Mouse (Mus musculus) embryo, embryonic 11 days (tissue): Measurements from ENCODE around the gene Inpp1.

ENCODE experiments used
- DNase-seq: peaks from one replicate; pipeline ENCODE4 v3.0.0-alpha.2; 2015

Gene Inpp1

DNA sequence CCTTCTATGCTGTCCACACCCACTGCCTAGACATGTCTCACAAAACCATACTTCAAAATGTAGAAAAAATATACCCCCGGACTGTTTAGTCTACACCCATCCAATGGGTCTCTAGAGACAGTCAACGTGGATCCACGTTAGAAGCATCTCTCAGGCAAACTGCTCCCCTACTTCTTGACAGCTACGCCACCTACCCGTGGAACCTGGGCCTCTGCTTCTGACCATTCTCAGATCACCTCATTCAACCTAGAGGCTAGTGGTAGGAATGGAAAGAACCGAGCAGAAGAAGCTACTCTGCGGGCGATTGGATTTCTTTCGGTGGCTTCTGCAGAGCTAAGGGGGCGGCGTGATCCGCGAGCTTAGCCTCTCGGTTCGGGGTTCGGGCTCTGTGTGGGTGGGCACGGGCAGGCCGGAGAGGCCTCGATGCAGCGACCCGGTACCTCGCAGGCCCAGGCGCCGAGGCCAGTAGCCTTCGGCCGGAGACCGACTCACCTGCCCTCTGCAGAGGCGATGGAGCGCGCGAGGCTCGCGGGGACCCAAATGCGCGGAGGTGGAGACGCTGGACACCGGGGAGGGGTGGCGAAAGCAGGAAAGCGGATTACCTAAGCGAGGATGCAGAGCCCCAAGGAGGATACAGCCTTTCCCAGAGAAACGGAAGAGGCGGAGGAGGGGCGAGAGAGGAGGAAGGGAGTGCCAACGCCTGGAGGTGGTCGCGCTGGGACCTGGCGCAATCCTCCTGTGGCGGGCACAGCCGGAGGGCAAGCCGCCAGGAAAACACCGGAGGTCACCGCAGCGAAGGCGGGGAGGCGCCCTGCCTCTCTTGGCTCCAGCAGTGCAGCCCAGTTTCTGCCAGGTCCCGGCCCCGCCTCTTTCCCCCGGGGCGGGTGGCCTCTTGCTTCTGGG lies at the start of gene Inpp1:
Gene Inpp1, minus strand, starts transcription at position 779 of the 903 bp plus-strand sequence.
- DNase-seq, result peak; percentile 83

DNA sequence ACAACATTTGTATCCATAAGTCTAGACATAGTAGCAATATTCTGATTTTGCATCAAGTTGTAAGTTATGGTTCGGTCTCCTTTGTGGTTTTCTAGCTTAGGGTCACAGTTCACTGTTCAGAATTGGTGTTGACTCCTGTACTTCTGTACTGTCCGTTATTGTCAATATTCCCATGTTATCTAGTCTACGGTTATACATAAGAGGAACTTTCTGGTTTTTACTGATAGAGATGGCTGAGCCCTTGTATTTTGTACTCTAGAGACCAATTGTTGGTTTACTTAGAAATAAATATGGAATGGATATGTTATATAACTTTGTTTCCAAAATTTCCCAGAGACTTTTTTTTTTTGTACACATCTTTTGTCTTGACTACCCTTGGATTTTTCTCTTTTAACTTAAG lies 48.5 kb upstream of the Inpp1 start:
- no peak for DNase-seq

GRCm38 (mm10) chr1:52864220-52864619 lies 46.7 kb upstream of the Inpp1 start:
- no peak for DNase-seq

DNA sequence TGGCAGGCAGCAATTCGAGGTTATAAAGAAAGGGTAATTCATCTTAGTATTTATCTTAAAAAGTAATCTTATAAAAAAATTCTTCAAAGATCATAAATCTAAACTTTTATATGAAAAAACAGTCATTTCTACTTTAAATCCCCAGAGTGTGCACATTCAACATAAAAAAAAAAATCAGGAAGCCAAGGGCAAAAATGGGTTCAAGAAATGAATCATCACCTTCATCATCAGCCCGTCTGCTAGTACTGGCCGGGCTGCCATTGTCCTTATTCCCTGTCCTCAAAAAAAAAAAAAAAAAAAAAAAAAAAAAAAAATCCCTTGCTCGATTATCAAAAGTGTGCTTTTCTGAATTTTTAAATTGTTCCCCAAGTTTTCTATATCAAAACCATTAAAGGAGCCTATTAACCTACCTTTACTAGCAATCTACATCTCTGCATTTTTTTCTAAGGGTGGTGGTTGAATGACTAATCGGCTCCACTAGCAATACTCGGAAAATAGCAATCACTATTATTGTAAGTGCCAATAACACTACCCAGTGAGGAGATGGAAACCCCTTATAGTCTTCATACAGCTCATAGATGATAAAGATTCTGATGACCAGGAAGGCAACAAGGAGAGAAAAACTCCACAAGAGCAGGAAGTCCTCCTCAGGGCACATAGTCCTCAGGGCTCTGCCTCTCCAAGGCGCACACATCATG lies 38.6 kb upstream of the Inpp1 start:
- no peak for DNase-seq

DNA sequence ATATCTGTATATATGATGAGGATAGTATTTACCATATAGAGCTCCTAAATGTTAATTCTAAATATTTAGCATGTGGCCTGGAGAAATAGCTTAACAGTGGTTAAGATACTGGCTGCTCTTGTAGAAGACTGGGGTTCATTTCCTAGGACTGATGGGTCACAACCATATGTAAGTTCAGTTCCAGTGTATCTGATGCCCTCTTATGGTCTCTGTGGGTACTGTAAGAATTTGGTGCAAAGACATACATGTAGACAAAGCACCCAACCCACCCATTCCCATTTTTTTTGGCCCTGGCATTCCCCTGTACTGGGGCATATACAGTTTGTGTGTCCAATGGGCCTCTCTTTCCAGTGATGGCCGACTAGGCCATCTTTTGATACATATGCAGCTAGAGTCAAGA lies 36.5 kb upstream of the Inpp1 start:
- DNase-seq, result peak; percentile 50

GRCm38 (mm10) chr1:52849422-52849821 lies 31.9 kb upstream of the Inpp1 start:
- no peak for DNase-seq

DNA sequence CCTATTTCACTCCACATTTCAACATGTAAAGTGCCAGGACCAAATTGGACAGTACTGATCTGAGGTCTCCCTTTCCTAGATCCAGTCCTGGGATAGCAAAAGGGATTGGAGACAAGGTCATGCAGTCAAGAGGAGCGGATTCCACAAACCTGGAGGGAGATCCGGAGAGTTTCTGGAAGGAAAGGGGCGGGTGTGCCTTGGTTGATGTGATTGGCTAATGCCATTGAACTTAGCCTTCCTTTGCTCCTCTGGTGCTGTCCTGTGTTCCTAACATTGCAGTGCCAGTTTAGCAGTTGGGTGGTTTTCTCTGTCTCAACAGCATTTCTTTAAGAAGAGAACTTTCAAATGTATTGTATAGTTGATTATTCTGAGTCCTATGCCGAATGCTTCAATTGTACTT lies 29.1 kb upstream of the Inpp1 start:
- DNase-seq, result no peak

- peak; percentile 100 for DNase-seq
Measured at GRCm38 (mm10) chr1:52844782-52845665, 27.5 kb upstream of the Inpp1 start, which contains the start of gene Hibch. Hibch (plus strand) TSS chr1:52844929.

DNA sequence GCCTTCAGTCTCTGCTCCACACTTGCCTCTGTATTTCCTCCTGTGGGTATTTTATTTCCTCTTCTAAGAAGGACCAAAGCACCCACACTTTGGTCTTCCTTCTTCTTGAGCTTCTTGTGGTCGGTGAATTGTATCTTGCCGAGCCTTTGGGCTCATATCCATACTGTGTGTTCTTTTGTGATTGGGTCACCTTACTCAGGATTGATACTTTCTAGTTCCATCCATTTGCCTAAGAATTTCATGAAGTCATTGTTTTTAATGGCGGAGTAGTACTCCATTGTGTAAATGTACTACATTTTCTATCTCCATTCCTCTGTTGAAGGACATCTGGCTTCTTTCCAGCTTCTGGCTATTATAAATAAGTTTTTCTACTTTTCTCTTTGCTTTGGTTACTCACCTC lies 26.9 kb upstream of the Inpp1 start:
- no peak for DNase-seq

DNA sequence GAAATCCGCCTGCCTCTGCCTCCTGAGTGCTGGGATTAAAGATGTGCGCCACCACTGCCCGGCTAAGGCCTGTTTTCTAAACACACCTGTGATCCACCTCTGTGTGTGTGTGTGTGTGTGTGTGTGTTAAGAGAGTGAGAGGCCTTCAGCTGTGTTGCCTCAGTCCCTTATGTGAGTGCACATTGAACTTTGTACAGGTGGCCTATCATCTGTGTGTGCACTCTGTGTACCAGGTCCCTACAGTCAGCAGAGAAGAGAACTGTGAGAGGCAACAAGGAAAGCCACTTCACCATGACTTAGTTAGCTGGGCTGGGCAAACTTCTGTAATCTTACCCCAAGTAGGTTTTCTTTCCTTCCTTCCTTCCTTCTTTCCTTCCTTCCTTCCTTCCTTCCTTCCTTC lies 21.6 kb upstream of the Inpp1 start:
- DNase-seq, result no peak

DNA sequence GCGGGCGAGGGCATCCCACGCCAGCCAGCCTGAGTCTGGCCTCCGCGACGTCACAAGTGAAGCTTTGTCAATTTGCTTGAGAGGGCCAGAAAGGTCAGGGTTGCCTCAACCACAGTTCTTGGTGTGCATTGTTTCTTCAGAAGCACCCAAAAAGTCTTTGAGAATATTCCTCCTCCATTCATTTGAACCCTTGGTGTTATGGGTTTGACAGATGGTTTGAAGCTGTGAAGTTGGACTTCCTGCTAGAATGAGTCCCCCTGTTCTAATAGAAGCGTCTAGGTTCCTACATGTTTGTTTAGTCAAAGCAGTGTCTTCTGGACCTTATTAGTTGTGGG lies 292 bp upstream of the Inpp1 start:
- DNase-seq, result no peak

GRCm38 (mm10) chr1:52816232-52816891 lies 1.1 kb downstream of the Inpp1 start:
- DNase-seq, result no peak

- no peak for DNase-seq
Measured at GRCm38 (mm10) chr1:52808456-52808855, 9.0 kb downstream of the Inpp1 start.

- DNase-seq, result no peak
Measured at GRCm38 (mm10) chr1:52805041-52805440, 12.4 kb downstream of the Inpp1 start.

GRCm38 (mm10) chr1:52802406-52802975 lies 15.0 kb downstream of the Inpp1 start:
- DNase-seq, result no peak

- DNase-seq, result no peak
Measured at GRCm38 (mm10) chr1:52801651-52802050, 15.8 kb downstream of the Inpp1 start.

DNA sequence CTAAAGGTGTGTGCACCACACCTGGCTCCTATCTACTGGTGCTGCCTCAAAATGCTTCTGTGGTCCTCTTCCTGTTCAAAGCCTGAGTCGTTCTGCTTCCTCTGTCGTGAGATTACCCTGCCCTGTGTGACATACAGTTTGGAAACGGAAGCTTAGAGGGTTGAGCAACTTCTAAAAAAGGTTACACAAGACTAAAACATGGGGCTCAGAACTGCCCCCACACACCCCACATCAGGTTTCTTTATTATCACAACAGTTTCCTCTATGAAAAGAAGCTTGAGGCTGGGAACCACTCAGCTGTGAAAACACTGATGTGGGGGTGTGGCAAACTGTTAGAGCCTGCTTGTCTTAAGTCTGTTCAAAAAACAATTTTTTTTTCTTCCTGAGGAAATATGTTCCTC lies 17.1 kb downstream of the Inpp1 start:
- DNase-seq, result no peak

DNA sequence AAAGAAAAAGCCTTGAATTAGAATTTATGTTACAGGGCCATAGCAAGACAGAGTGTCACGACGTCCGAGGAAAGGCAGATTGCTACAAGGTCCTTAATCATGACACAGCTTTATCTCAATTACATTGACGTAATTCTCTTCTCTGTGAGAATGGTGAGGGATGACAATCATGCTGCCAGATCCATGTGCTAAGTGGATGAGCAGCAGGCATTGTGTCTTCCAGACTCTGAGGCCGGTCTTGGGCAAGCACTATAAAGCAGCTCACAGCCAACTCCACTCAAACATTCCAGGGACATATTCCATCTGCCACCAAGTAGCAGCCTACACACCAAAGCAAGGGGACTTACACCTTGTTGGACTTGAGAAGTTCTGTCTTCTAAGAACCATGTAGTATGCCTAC lies 17.7 kb downstream of the Inpp1 start:
- DNase-seq, result no peak

GRCm38 (mm10) chr1:52799056-52799726 lies 18.3 kb downstream of the Inpp1 start:
- DNase-seq, result no peak

DNA sequence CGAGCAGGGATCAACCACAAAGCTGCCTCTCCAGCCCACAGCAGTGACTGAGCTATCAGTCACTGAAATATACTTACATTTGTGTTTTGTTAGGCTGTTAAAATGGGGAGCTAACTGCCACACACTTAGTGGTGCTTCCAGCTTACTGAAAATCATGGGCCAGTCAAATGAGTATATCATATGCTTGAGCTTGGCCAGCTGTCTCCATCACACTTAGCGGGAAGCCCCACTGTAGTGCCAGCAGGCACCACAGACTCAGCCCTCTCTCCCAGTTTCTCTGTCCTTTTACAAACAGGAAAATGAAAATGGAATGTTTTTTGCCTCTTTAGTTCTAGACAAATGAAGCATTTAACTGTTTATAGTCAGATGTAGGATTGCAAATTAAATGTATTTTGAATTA lies 21.6 kb downstream of the Inpp1 start:
- no peak for DNase-seq

DNA sequence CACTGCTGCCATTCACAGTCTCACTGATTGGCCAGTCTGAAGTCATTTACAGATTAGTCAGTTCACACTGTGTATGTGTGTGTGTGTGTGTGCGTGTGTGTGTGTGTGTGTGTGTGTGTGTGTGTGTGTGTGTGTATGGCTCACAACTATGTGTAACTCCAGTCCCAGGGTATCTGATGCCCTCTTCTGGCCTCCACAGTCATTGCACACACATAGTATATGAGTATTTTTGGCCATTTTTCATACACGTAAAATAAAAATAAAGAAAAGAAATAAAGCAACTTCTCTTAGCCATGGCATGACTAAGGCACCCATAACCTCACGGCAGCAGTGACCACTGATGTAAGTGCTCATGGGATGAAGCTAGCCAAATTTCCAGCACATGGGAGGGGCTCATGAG lies 23.8 kb downstream of the Inpp1 start:
- no peak for DNase-seq

DNA sequence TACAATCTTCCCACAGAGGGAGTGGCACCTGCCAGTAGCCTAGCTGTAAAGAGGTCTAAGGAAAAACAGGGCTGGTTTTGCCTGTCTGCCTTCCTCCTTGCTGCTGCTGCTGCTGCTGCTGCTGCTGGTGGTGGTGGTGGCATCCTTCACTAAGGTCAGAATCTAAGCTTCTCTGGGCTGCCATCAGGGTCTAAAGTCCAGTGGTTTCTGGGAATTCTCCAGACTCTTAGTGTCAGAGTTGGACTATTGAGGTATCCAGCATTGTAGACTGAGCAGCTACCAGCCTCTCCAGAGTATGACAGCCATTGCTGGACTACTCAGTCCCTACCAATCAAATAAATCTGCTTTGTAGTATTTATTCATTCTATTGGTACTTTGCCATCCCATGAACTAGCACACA lies 24.8 kb downstream of the Inpp1 start:
- DNase-seq, result no peak
